Mouse (Mus musculus) lung, postnatal 0 days (tissue): ENCODE results near the gene Yeats4. TPM values are rescaled to one million over a fixed set of nuclear protein-coding genes. Genes with fewer than 3 reads are reported as not detected.

ENCODE experiments used
- ATAC-seq: fragments of 200-750 bp; cut with Nextera tagmentation; 2 replicates; pipeline ENCODE4 v1.8.0; 2017; ENCODE audit warnings: moderate library complexity
- DNase-seq: peaks from one replicate; pipeline ENCODE4 v3.0.0-alpha.2; 2016; ENCODE audit warnings: low spot score
- H3K27ac ChIP-seq: fragments of 300-500 bp; sonication (generic); 2 replicates; pipeline ENCODE4 v1.5.1; 2014; ENCODE audit warnings: antibody characterized with exemption, mild to moderate bottlenecking, low read length, mixed read lengths
- H3K27me3 ChIP-seq: fragments of 300-500 bp; sonication (generic); replicated peaks from 2 replicates; pipeline ENCODE4 v1.6.1; 2014; ENCODE audit warnings: low read length, mixed read lengths; ENCODE audit not compliant: insufficient read depth
- H3K36me3 ChIP-seq: fragments of 300-500 bp; sonication (generic); 2 replicates; pipeline ENCODE4 v1.6.1; 2014; ENCODE audit warnings: low read length, mixed read lengths; ENCODE audit not compliant: insufficient read depth
- H3K4me1 ChIP-seq: fragments of 300-500 bp; sonication (generic); 2 replicates; pipeline ENCODE4 v1.6.1; 2014; ENCODE audit warnings: antibody characterized with exemption, low read depth, low read length, mixed read lengths; ENCODE audit not compliant: insufficient read depth
- H3K4me2 ChIP-seq: fragments of 300-500 bp; sonication (generic); replicated peaks from 2 replicates; pipeline ENCODE4 v1.6.1; 2014; ENCODE audit warnings: low read depth, mild to moderate bottlenecking, low read length, moderate library complexity, mixed read lengths
- H3K4me3 ChIP-seq: fragments of 300-500 bp; sonication (generic); 2 replicates; pipeline ENCODE4 v1.5.1; 2014; ENCODE audit warnings: low read depth, low read length
- H3K9ac ChIP-seq: fragments of 300-500 bp; sonication (generic); replicated peaks from 2 replicates; pipeline ENCODE4 v1.6.1; 2014; ENCODE audit warnings: low read depth, mild to moderate bottlenecking
- H3K9me3 ChIP-seq: fragments of 300-500 bp; sonication (generic); 2 replicates; pipeline ENCODE4 v1.6.1; 2016; ENCODE audit warnings: low read length, mixed read lengths
- CTCF ChIP-seq: IDR thresholded peaks from 2 replicates; pipeline ENCODE4 v1.5.1; 2016; ENCODE audit warnings: antibody characterized with exemption, mild to moderate bottlenecking
- EP300 ChIP-seq: IDR thresholded peaks from 2 replicates; pipeline ENCODE4 v1.6.1; 2016; ENCODE audit warnings: antibody characterized with exemption, mild to moderate bottlenecking, control low read depth
- WGBS: fragments of 180-500 bp; shearing (Covaris S2); extraction: QIAGEN DNeasy Blood & Tissue Kit; methylation state at CpG from one replicate; pipeline ENCODE4 v1.1.7; 2014; 5-methylcytosine and 5-hydroxymethylcytosine counted together
- polyA plus RNA-seq: library from polyadenylated mRNA; unstranded; fragments of >200 nt; fragmentation: Nextera tagmentation; extraction: Ambion mirVana; gene quantifications from 2 replicates; pipeline ENCODE4 v1.2.1, GENCODE M21; 2015

The Yeats4 gene
- polyA plus RNA-seq, 1 experiment from 2014 or later = 52.8 TPM

GRCm38 (mm10) chr10:117195005-117195404, 29.3 kb downstream of the Yeats4 start:
- ATAC-seq (no peak), DNase-seq (no peak)
- Histone ChIP-seq H3K27ac (no peak overlapping the region), H3K4me1 (no peaks in the 10 kb centered on the region), H3K27me3 (no peaks in the 10 kb centered on the region), H3K36me3 (no peaks in the 10 kb centered on the region), H3K4me3 (no peak overlapping the region), H3K9me3 (no peaks in the 10 kb centered on the region), H3K4me2 (no peak overlapping the region), H3K9ac (no peak overlapping the region)
- TF ChIP-seq EP300 = no peak
- TF ChIP-seq CTCF = no peak
- WGBS = 78% methylated on average over 12 of the region's 12 CpGs

GRCm38 (mm10) chr10:117193364-117193763, 30.9 kb downstream of the Yeats4 start:
- H3K4me3 ChIP-seq = no peak overlapping the region
- TF ChIP-seq CTCF (no peak), EP300 (no peak)
- WGBS = 82% methylated on average over 5 of the region's 5 CpGs
- no peak overlapping the region for H3K9ac ChIP-seq
- no peak overlapping the region for H3K4me2 ChIP-seq
- DNase-seq (no peak), ATAC-seq (no peak)
- H3K4me1 ChIP-seq = no peaks in the 10 kb centered on the region
- no peaks in the 10 kb centered on the region for H3K9me3 ChIP-seq
- H3K27me3 ChIP-seq = no peaks in the 10 kb centered on the region
- no peak overlapping the region for H3K27ac ChIP-seq
- no peaks in the 10 kb centered on the region for H3K36me3 ChIP-seq

- H3K9ac ChIP-seq = no peak overlapping the region
Measured at GRCm38 (mm10) chr10:117185399-117186089, 38.8 kb downstream of the Yeats4 start.

GRCm38 (mm10) chr10:117181098-117181497, 43.2 kb downstream of the Yeats4 start:
- TF ChIP-seq CTCF = no peak
- TF ChIP-seq EP300 = no peak
- H3K27me3 ChIP-seq = no peaks in the 10 kb centered on the region
- peak; percentile 28 for DNase-seq
- H3K4me2 ChIP-seq = no peak overlapping the region
- ATAC-seq = peak; percentile 49
- H3K9me3 ChIP-seq = no peaks in the 10 kb centered on the region
- H3K4me3 ChIP-seq = no peak overlapping the region
- no peak overlapping the region for H3K9ac ChIP-seq
- 23% methylated on average over 3 of the region's 3 CpGs for WGBS
- no peak overlapping the region for H3K27ac ChIP-seq
- H3K4me1 ChIP-seq = no peaks in the 10 kb centered on the region
- no peaks in the 10 kb centered on the region for H3K36me3 ChIP-seq

More at GRCm38 (mm10) chr10:117185399-117186089, 38.8 kb downstream of the Yeats4 start:
- no peaks in the 10 kb centered on the region for H3K27me3 ChIP-seq
- H3K4me1 ChIP-seq = no peaks in the 10 kb centered on the region
- 40% methylated on average over 9 of the region's 9 CpGs for WGBS
- DNase-seq = no peak
- H3K4me2 ChIP-seq = no peak overlapping the region
- ATAC-seq = no peak
- H3K4me3 ChIP-seq = no peak overlapping the region
- no peak overlapping the region for H3K27ac ChIP-seq
- H3K9me3 ChIP-seq = no peaks in the 10 kb centered on the region
- TF ChIP-seq EP300 (no peak), CTCF (no peak)
- no peaks in the 10 kb centered on the region for H3K36me3 ChIP-seq

- no peak overlapping the region for H3K4me2 ChIP-seq
- no peak overlapping the region for H3K27ac ChIP-seq
- DNase-seq (no peak), ATAC-seq (no peak)
- H3K9me3 ChIP-seq = no peaks in the 10 kb centered on the region
- 67% methylated on average over 12 of the region's 12 CpGs for WGBS
- no peak overlapping the region for H3K9ac ChIP-seq
- no peaks in the 10 kb centered on the region for H3K27me3 ChIP-seq
- TF ChIP-seq EP300 = no peak
- no peak for TF ChIP-seq CTCF
- H3K36me3 ChIP-seq = no peaks in the 10 kb centered on the region
- no peaks in the 10 kb centered on the region; the same call in 1 of the 2 replicates for H3K4me1 ChIP-seq
- no peak overlapping the region for H3K4me3 ChIP-seq
Measured at GRCm38 (mm10) chr10:117174645-117175044, 49.7 kb downstream of the Yeats4 start.

- DNase-seq (peak; percentile 52), ATAC-seq (no peak)
- Histone ChIP-seq H3K9me3 (no peaks in the 10 kb centered on the region), H3K4me3 (no peak overlapping the region), H3K4me2 (peak overlapping the region; percentile 14; the same call in 1 of the 2 replicates), H3K27me3 (no peaks in the 10 kb centered on the region), H3K27ac (no peak overlapping the region), H3K36me3 (no peaks in the 10 kb centered on the region), H3K9ac (no peak overlapping the region), H3K4me1 (no peaks in the 10 kb centered on the region; the same call in 1 of the 2 replicates)
- no peak for TF ChIP-seq EP300
- no peak for TF ChIP-seq CTCF
- WGBS = 36% methylated on average over 12 of the region's 13 CpGs
Measured at GRCm38 (mm10) chr10:117173566-117174438, 50.5 kb downstream of the Yeats4 start.
